Mouse (Mus musculus) ES-E14 (cell line): Measurements from ENCODE around the gene Fhit.

Source experiments
- HCFC1 ChIP-seq: IDR thresholded peaks from 2 replicates; pipeline ENCODE4 v1.6.1; 2012; ENCODE audit warnings: low read length, inconsistent platforms, borderline replicate concordance; ENCODE audit not compliant: insufficient read depth
- ZC3H11A ChIP-seq: IDR thresholded peaks from 2 replicates; pipeline ENCODE4 v1.6.1; 2012; ENCODE audit warnings: low read depth, mild to moderate bottlenecking, inconsistent platforms, low read length, borderline replicate concordance

DNA sequence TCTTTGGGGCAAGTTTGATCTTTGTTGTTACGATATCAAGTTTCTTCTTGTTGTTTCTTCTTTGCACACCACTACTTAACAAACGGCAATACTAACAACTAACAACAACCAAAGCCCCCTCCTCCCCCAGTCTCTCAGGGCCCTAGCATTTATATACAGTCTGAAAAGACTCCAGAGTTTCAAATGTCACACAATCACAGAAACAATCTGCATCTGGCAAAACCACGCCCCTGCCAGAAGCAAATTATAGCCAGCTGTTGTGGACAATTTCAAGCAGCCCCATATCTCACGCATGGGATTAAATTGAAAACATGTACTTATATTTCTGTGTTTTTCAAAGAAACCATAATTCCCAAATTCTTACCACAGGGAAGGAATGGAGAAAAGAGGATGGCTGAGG, 1345.9 kb downstream of the Fhit start:
- TF ChIP-seq HCFC1 (no peak), ZC3H11A (no peak)
